11 mouse cellular contexts compared by ENCODE assay signal in the genomic region with DNA sequence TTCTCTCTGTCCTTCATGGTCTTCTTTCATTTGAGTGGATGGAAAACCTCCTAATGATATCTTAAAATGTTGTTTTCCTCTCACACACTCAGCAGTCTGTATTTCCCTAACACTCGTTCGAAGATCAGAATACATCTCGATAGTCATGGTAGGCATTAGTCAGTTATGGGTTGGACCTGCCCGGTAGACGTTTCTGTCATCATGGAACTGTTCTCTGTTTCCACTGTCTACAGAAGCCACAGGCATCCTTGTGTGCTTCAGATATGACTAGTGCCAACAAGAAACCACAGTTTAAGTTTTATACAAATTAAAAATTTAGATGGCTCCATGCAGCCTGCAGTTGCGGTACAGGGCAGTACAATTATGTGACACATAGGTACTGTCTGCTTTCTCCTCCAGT.
"Had no signal": no experiment of that assay in that cellular context is flagged by ENCODE, and none has a peak within 500 bp of the region (broad histone marks: within the 10 kb centered on the region; RNA-seq: fewer than 3 reads in every experiment).

No protein-coding gene starts in this region.

- ATAC-seq: liver, postnatal 0 days had no signal

- DNase-seq: kidney, adult 9 months; kidney, postnatal 14 days; kidney, postnatal 4 days; left cerebral cortex, postnatal 4 days; liver, postnatal 0 days; lung, embryonic 14.5 days; lung, postnatal 36 days; midbrain, embryonic 14.5 days; right cerebral cortex, postnatal 25 days; thymus, adult 18-20 months; thymus, postnatal 36 days had no signal
